Mouse (Mus musculus) neural tube, embryonic 15.5 days (tissue): Measurements from ENCODE around the gene Adamts17. TPM values are rescaled to one million over a fixed set of nuclear protein-coding genes. Genes with fewer than 3 reads are reported as not detected.
A peak's percentile ranks its signal among the peaks of the same experiment; 100 is the strongest.

Experiments
- ATAC-seq: fragments of 200-750 bp; cut with Nextera tagmentation; 2 replicates; pipeline ENCODE4 v1.8.0; 2017; ENCODE audit warnings: mild to moderate bottlenecking, moderate TSS enrichment, moderate library complexity; ENCODE audit not compliant: low FRiP score
- H3K27ac ChIP-seq: fragments of 300-500 bp; sonication (generic); replicated peaks from 2 replicates; pipeline ENCODE4 v1.5.1; 2015; ENCODE audit warnings: mild to moderate bottlenecking, inconsistent platforms
- H3K27me3 ChIP-seq: fragments of 300-500 bp; sonication (generic); replicated peaks from 2 replicates; pipeline ENCODE4 v1.6.1; 2015; ENCODE audit warnings: inconsistent platforms
- H3K36me3 ChIP-seq: fragments of 300-500 bp; sonication (generic); 2 replicates; pipeline ENCODE4 v1.6.1; 2015; ENCODE audit warnings: inconsistent platforms
- H3K4me1 ChIP-seq: fragments of 300-500 bp; sonication (generic); 2 replicates; pipeline ENCODE4 v1.6.1; 2015; ENCODE audit warnings: inconsistent platforms
- H3K4me2 ChIP-seq: fragments of 300-500 bp; sonication (generic); 2 replicates; pipeline ENCODE4 v1.6.1; 2015; ENCODE audit warnings: inconsistent platforms, mild to moderate bottlenecking, moderate library complexity
- H3K4me3 ChIP-seq: fragments of 300-500 bp; sonication (generic); replicated peaks from 2 replicates; pipeline ENCODE4 v1.5.1; 2015; ENCODE audit warnings: mild to moderate bottlenecking, inconsistent platforms
- H3K9ac ChIP-seq: fragments of 300-500 bp; sonication (generic); replicated peaks from 2 replicates; pipeline ENCODE4 v1.6.1; 2015; ENCODE audit warnings: mild to moderate bottlenecking, inconsistent platforms
- H3K9me3 ChIP-seq: fragments of 300-500 bp; sonication (generic); replicated peaks from 2 replicates; pipeline ENCODE4 v1.6.1; 2016; ENCODE audit warnings: inconsistent platforms
- WGBS: fragments of 180-500 bp; shearing (Covaris S2); methylation state at CpG from one replicate; pipeline ENCODE4 v1.1.7; 2015; ENCODE audit warnings: mixed read lengths; 5-methylcytosine and 5-hydroxymethylcytosine counted together
- polyA plus RNA-seq: library from polyadenylated mRNA; unstranded; fragments of >200 nt; fragmentation: Nextera tagmentation; extraction: Ambion mirVana; gene quantifications from 2 replicates; pipeline ENCODE4 v1.2.1, GENCODE M21; 2015

Adamts17 gene
- polyA plus RNA-seq, 1 experiment from 2014 or later: 7.1 TPM

DNA sequence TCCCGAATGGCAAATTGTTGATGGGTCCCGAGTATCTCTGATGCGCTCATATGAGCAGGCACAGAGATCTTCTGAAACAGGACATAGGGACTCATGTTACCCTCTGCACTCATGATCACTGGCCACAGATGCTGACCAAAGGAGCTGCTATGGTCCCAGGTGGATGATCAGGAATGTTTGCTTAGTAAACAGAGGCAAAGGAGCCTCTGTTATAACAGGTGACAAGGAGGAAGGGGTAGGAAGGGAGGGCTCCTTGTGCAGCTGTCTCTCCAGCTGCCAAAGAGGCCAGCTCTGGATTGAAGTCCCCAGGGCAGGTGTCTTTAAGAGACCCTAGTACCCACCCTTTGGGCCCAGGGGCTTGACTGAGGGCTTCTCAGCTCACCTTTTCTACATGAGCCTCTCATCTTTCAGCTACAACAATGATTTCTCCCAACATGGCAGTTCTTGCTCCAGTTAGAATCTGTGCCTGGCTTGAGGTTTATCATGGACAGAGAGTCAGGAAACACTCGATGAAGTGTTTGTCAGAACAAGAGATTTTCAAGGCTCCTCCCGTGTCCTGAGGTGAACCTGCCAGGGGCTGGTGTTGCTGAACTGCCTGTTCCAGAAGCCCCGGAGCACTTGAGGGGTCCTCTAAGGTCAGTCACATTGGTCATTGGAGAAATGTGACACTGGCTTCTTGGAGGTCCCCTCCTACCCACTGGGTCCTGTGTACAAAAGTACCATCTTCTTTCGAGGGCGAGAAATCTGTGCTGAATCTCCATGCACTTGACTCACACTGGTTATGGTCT lies 120.9 kb downstream of the Adamts17 start:
- Histone ChIP-seq H3K27ac (no peak overlapping the region), H3K27me3 (no peaks in the 10 kb centered on the region), H3K36me3 (no peaks in the 10 kb centered on the region), H3K9ac (no peak overlapping the region), H3K4me3 (no peak overlapping the region), H3K9me3 (no peaks in the 10 kb centered on the region), H3K4me2 (no peak overlapping the region), H3K4me1 (peaks cover 15% of the 10 kb centered on the region; the same call in 1 of the 2 replicates)
- no peak for ATAC-seq
- 93% methylated on average over 8 of the region's 8 CpGs for WGBS

GRCm38 (mm10) chr7:66962736-66963135 lies 123.2 kb downstream of the Adamts17 start:
- Histone ChIP-seq H3K4me3 (no peak overlapping the region), H3K9me3 (no peaks in the 10 kb centered on the region), H3K4me1 (peaks cover 24% of the 10 kb centered on the region), H3K27me3 (no peaks in the 10 kb centered on the region), H3K4me2 (no peak overlapping the region), H3K27ac (no peak overlapping the region), H3K36me3 (no peaks in the 10 kb centered on the region), H3K9ac (no peak overlapping the region)
- WGBS: 73% methylated on average over 10 of the region's 10 CpGs
- no peak for ATAC-seq

DNA sequence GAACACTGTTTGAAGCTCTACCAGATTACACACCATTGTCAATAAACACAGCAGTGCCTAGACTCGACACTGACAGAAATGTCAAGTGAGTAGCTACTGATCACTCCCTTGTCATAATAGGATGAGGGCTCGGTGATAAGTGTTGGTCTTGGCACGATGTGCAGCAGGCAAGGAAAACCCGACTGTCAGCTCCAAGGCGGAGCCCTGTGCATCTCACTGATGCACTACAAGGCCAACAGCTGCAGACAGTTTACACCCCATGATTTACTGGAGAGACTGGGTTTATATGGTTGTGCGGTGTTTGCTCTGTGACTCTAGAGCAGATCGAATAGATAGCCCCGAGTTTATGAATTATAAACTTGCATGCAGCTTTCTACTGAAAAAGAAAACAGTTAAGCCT lies 124.0 kb downstream of the Adamts17 start:
- no peaks in the 10 kb centered on the region for H3K36me3 ChIP-seq
- H3K4me1 ChIP-seq: peaks cover 32% of the 10 kb centered on the region
- no peak overlapping the region for H3K4me3 ChIP-seq
- H3K9me3 ChIP-seq: no peaks in the 10 kb centered on the region
- no peak overlapping the region for H3K27ac ChIP-seq
- ATAC-seq: no peak
- no peak overlapping the region for H3K9ac ChIP-seq
- WGBS: 77% methylated on average over 8 of the region's 8 CpGs
- H3K27me3 ChIP-seq: no peaks in the 10 kb centered on the region
- H3K4me2 ChIP-seq: no peak overlapping the region

- Histone ChIP-seq H3K9ac (no peak overlapping the region; the same call in 1 of the 2 replicates), H3K27me3 (no peaks in the 10 kb centered on the region), H3K4me2 (no peak overlapping the region), H3K4me1 (peaks cover 46% of the 10 kb centered on the region), H3K9me3 (no peaks in the 10 kb centered on the region), H3K27ac (peak overlapping the region; percentile 83), H3K36me3 (no peaks in the 10 kb centered on the region), H3K4me3 (no peak overlapping the region)
- WGBS: 12% methylated on average over 6 of the region's 6 CpGs
- peak; percentile 77 for ATAC-seq
Observed at GRCm38 (mm10) chr7:66966541-66967205, 127.1 kb downstream of the Adamts17 start.

- Histone ChIP-seq H3K4me2 (no peak overlapping the region), H3K9ac (no peak overlapping the region; the same call in 1 of the 2 replicates), H3K27me3 (no peaks in the 10 kb centered on the region), H3K36me3 (no peaks in the 10 kb centered on the region), H3K4me1 (peaks cover 46% of the 10 kb centered on the region), H3K27ac (peak overlapping the region; percentile 83), H3K9me3 (no peaks in the 10 kb centered on the region), H3K4me3 (no peak overlapping the region)
- ATAC-seq: peak; percentile 73
- 27% methylated on average over 8 of the region's 8 CpGs for WGBS
Observed at GRCm38 (mm10) chr7:66967206-66967919, 127.8 kb downstream of the Adamts17 start.

- WGBS: 39% methylated on average over 6 of the region's 6 CpGs
- no peak overlapping the region for H3K9ac ChIP-seq
- H3K4me3 ChIP-seq: no peak overlapping the region
- peak overlapping the region; percentile 83; the same call in 1 of the 2 replicates for H3K27ac ChIP-seq
- no peaks in the 10 kb centered on the region for H3K9me3 ChIP-seq
- ATAC-seq: no peak
- H3K27me3 ChIP-seq: no peaks in the 10 kb centered on the region
- H3K36me3 ChIP-seq: no peaks in the 10 kb centered on the region
- peaks cover 46% of the 10 kb centered on the region for H3K4me1 ChIP-seq
- H3K4me2 ChIP-seq: no peak overlapping the region
Observed at GRCm38 (mm10) chr7:66968661-66969060, 129.1 kb downstream of the Adamts17 start.

GRCm38 (mm10) chr7:66969199-66969598 lies 129.7 kb downstream of the Adamts17 start:
- 51% methylated on average over 2 of the region's 2 CpGs for WGBS

DNA sequence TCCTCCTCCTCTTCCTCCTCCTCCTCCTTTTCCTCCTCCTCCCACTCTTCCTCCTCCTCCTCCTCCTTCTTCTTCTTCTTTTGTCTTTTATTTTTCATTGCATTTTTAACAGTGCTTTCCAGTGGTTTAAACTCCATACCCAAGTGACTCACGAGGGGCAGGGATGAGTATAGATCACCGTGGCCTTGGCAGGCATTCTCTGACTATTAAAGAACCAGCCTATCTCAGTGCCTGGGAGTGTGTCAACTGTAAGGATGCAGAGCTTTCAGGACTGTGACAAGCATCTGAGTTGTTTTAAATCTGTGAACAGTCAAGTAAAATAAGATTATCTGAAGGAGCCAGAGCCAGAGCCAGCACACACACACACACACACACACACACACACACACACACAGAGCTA lies 130.7 kb downstream of the Adamts17 start:
- H3K36me3 ChIP-seq: no peaks in the 10 kb centered on the region
- H3K4me2 ChIP-seq: no peak overlapping the region
- 69% methylated on average over 2 of the region's 2 CpGs for WGBS
- no peaks in the 10 kb centered on the region for H3K9me3 ChIP-seq
- no peak overlapping the region for H3K9ac ChIP-seq
- no peak overlapping the region for H3K4me3 ChIP-seq
- H3K27ac ChIP-seq: no peak overlapping the region
- no peaks in the 10 kb centered on the region for H3K27me3 ChIP-seq
- H3K4me1 ChIP-seq: peaks cover 43% of the 10 kb centered on the region
- ATAC-seq: no peak

More at GRCm38 (mm10) chr7:66969199-66969598, 129.7 kb downstream of the Adamts17 start:
- no peaks in the 10 kb centered on the region for H3K27me3 ChIP-seq
- ATAC-seq: no peak
- no peak overlapping the region for H3K27ac ChIP-seq
- no peaks in the 10 kb centered on the region for H3K9me3 ChIP-seq
- H3K4me2 ChIP-seq: no peak overlapping the region
- no peak overlapping the region for H3K9ac ChIP-seq
- no peaks in the 10 kb centered on the region for H3K36me3 ChIP-seq
- peaks cover 43% of the 10 kb centered on the region for H3K4me1 ChIP-seq
- H3K4me3 ChIP-seq: no peak overlapping the region

- no peaks in the 10 kb centered on the region for H3K36me3 ChIP-seq
- peaks cover 39% of the 10 kb centered on the region for H3K4me1 ChIP-seq
- H3K27me3 ChIP-seq: no peaks in the 10 kb centered on the region
- H3K9ac ChIP-seq: no peak overlapping the region
- no peaks in the 10 kb centered on the region for H3K9me3 ChIP-seq
- WGBS: 33% methylated on average over 2 of the region's 2 CpGs
- no peak overlapping the region for H3K27ac ChIP-seq
- ATAC-seq: no peak
- no peak overlapping the region for H3K4me2 ChIP-seq
- H3K4me3 ChIP-seq: no peak overlapping the region
Observed at GRCm38 (mm10) chr7:66970974-66971373, 131.4 kb downstream of the Adamts17 start.

- Histone ChIP-seq H3K4me3 (no peak overlapping the region), H3K9me3 (no peaks in the 10 kb centered on the region), H3K36me3 (no peaks in the 10 kb centered on the region), H3K4me2 (no peak overlapping the region), H3K27me3 (no peaks in the 10 kb centered on the region), H3K4me1 (0 out of 2 replicates have a peak, but pooled peaks cover 13% of the 10 kb centered on the region), H3K27ac (no peak overlapping the region), H3K9ac (no peak overlapping the region)
- 80% methylated on average over 10 of the region's 10 CpGs for WGBS
- ATAC-seq: no peak
Observed at GRCm38 (mm10) chr7:66974859-66975258, 135.3 kb downstream of the Adamts17 start.

- no peak for ATAC-seq
- H3K4me3 ChIP-seq: no peak overlapping the region
- H3K27ac ChIP-seq: no peak overlapping the region
- H3K4me2 ChIP-seq: no peak overlapping the region
- WGBS: 89% methylated on average over 9 of the region's 9 CpGs
- H3K27me3 ChIP-seq: no peaks in the 10 kb centered on the region
- H3K36me3 ChIP-seq: no peaks in the 10 kb centered on the region
- H3K9ac ChIP-seq: no peak overlapping the region
- H3K9me3 ChIP-seq: no peaks in the 10 kb centered on the region
- H3K4me1 ChIP-seq: 0 out of 2 replicates have a peak, but pooled peaks cover 6% of the 10 kb centered on the region
Observed at GRCm38 (mm10) chr7:66976371-66976770, 136.8 kb downstream of the Adamts17 start.
